Mouse (Mus musculus): Measurements from ENCODE around the gene Zfp579.

Zfp579 gene

GRCm38 (mm10) chr7:4950561-4951342 lies 45.2 kb downstream of the Zfp579 start:
- no peak for DNase-seq

DNA sequence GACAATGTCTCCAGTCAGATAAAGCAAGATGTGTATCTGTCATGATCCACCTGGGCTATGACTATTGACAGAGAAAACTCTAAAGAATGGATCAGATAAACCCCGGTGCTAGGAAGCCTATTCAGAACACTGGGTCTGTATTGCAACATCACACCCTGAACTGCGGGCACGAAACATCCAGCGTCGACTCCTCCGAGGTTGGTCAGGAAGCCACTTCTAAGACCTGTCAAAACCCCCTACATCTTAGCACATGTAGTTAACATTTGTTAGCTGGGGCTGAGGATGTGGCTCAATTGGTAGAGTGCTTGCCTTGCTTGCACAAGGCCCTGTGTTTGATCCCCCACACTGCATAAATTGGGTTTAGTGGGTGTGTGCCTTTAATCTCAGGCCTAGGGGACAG lies 47.6 kb downstream of the Zfp579 start:
- no peak for DNase-seq

- DNase-seq = no peak
Measured at GRCm38 (mm10) chr7:4947855-4948254, 48.1 kb downstream of the Zfp579 start.

DNA sequence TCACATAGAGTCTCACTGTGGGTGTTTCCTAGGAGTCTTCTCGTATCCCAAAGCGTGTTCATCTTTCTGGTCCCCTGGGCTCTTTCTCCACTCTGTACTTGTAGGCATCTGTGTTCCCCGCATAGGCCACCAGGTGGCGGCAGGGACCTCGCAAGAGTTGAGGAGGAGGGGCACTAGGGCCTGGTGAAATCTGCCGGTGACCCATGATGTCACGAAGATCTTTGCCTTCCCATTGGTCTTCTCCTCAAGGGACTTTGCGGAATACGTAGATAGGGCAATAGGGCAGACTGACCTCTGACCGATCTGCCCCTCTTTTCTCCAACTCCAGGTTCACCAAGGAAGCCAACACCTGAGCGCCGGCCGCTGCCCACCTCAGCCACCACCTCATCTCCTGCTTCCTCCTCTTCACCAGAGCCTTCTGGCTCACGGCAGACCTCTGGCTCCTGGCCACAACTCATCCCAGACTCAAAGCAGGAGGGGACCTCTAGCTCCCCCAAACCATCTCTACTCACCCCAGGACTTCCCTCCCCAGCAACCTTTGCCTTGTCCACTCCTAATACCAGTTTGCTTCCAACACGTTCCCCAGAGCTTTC lies 52.6 kb downstream of the Zfp579 start:
- DNase-seq = peak; percentile 98

GRCm38 (mm10) chr7:4942673-4943072 lies 53.3 kb downstream of the Zfp579 start:
- no peak for DNase-seq

DNA sequence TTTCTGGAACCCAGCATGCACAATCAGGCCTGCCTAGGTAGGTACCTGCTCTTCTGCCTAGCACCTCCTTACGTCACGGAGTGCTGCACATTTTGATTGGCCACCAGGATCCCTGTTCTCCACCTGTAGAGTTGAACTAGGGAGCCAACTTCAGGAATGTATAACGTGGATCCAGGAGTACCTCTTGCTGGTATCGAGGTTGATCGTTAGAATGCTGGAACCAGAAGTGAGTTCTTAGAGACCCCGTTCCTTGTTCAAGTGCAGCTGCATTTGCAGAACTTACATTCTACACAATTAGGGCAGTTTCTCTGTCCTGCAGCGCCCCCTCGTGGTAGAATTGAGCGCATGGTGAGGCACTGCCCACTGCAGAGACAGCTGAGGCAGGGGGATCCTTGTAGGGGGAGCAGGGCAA lies 55.9 kb downstream of the Zfp579 start:
- peak; percentile 83 for DNase-seq

DNA sequence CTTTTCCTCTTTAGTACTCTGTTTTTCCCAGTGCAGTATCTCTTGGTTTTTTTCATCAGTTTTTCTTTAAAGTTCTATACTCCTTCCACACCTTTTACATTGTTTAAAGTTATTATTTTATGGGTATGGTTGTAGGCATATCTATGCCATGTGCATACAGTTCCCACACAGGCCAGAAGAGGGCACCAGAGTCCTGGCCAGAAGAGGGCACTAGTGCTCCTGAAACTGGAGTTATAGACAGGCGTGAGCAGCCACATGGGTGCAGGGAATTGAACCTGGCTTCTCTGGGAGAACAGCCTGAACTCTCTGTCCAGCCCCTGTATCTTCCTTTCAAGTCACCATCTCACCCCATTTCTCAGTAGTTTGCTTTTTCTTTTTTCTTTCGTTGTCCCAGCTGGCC lies 57.5 kb downstream of the Zfp579 start:
- DNase-seq = peak; percentile 65

DNA sequence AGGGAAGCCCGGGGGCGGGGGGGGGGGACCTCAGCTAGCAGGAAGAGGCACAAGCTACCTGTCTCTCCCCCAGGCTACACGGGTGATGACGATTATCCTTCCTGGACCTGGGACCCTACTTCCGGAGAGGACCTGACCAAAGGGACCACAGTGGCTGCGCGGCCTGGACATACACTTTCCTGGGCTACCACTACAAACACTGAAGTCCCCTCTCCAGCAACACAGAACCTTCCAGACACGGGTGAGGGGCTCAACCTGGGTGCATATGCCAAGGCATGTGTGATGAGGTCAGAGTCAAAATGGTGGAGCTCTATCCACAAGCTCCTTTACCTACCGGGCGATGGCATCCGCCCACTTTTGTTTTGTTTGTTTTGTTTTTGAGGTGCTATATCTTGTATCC lies 58.6 kb downstream of the Zfp579 start:
- no peak for DNase-seq

DNA sequence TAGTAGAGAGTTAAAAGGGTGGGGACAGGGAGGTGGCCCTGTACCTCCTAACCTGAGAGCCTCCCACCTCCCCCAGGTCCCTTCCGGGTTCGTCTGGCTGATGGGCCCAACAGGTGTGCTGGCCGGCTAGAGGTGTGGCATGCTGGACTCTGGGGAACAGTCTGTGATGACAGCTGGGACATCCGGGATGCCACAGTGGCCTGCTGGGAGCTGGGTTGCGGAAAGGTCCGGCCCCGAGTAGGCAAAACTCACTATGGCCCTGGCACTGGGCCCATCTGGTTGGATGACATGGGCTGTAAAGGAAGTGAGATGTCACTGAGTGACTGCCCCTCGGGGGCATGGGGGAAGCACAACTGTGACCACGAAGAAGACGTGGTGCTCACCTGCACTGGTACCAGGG lies 59.1 kb downstream of the Zfp579 start:
- DNase-seq = peak; percentile 7

DNA sequence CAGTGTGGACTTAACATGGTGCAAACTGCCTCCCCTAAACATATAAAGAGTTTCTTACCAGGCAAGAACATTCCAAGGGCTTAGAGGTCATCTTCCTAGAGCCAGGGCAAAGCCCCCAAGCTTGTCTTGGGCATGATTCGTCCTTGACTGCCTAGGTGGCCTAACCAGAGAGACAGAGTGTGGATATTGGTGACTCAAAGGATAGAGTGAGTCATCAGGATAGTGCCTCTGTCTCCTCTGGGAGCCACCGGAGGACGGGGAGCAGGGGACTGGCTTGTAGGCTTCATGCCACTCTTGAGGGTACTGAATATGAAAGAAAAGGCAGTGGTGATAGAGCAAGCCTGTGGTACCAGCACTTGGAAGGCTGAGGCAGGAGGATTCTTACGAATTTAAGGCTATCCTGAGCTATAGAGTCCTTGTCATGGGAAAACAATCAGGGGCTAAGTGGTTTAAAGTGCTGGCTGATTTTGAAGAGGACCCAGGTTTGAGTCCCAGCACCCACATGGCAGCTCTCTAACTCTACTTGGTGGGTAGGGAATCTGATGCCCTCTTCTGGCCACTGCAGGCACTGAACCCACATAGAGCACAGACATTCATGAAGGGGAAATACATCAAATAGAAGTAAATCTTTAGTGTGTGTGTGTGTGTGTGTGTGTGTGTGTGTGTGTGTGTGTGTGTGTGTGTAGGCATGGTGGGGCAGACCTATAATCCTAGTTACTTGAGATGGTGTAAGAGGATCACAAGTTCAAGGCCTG lies 61.6 kb downstream of the Zfp579 start:
- DNase-seq = no peak
